In genomic region chr8:26323606-26324350, GRCm38 (mm10) we compare ENCODE assay signal across 18 mouse cellular contexts.
"Had no signal": no experiment of that assay in that cellular context is flagged by ENCODE, and none has a peak within 500 bp of the region (broad histone marks: within the 10 kb centered on the region; RNA-seq: fewer than 3 reads in every experiment).

No protein-coding gene starts in this region.

- H3K9me3 ChIP-seq: kidney, embryonic 15.5 days; liver, embryonic 13.5 days; midbrain, embryonic 10.5 days; neural tube, embryonic 12.5 days; neural tube, embryonic 15.5 days had no signal

- H3K4me2 ChIP-seq: kidney, embryonic 15.5 days; liver, embryonic 13.5 days; lung, embryonic 14.5 days; neural tube, embryonic 12.5 days; neural tube, embryonic 15.5 days had no signal

- H3K27me3 ChIP-seq: kidney, embryonic 15.5 days; liver, embryonic 13.5 days; megakaryocyte, embryonic 14.5 days; neural tube, embryonic 12.5 days had no signal

- ATAC-seq: lung, postnatal 0 days had no signal

- H3K4me1 ChIP-seq: kidney, embryonic 15.5 days; liver, embryonic 13.5 days; megakaryocyte, embryonic 14.5 days; midbrain, embryonic 10.5 days; neural tube, embryonic 12.5 days; neural tube, embryonic 15.5 days had no signal

- H3K36me3 ChIP-seq: kidney, embryonic 15.5 days; liver, embryonic 13.5 days; midbrain, embryonic 10.5 days; neural tube, embryonic 12.5 days; neural tube, embryonic 15.5 days had no signal

- H3K9ac ChIP-seq: kidney, embryonic 15.5 days; liver, embryonic 13.5 days; lung, embryonic 14.5 days; neural tube, embryonic 12.5 days; neural tube, embryonic 15.5 days had no signal

- H3K4me3 ChIP-seq: kidney, embryonic 15.5 days; liver, embryonic 13.5 days; megakaryocyte, embryonic 14.5 days; midbrain, embryonic 10.5 days; neural tube, embryonic 12.5 days; neural tube, embryonic 15.5 days had no signal

- H3K27ac ChIP-seq: kidney, embryonic 15.5 days; liver, embryonic 13.5 days; macrophage; midbrain, embryonic 10.5 days; neural tube, embryonic 12.5 days; neural tube, embryonic 15.5 days had no signal

- DNase-seq: kidney, adult 11 months; kidney, adult 8-10 months; kidney, postnatal 10 days; kidney, postnatal 36 days; liver, embryonic 13.5 days; lung, embryonic 14.5 days; midbrain, embryonic 14.5 days; retina, postnatal 1 day; right cerebral cortex, postnatal 25 days; thymus, adult 18-20 months; thymus, postnatal 36 days had no signal
